Mouse (Mus musculus): ENCODE results near the gene Megf6. TPM values are rescaled to one million over a fixed set of nuclear protein-coding genes. Genes with fewer than 3 reads are reported as not detected.

Gene Megf6
- 61.7 and 70.0 TPM in 2 replicates for polyA plus RNA-seq (2015; fragmentation: Nextera tagmentation; extraction: Ambion mirVana)

- peak within 1 kb of the TSS; percentile 77 for H3K27ac ChIP-seq
- H3K4me2 ChIP-seq (replicated peaks): peak within 1 kb of the TSS; percentile 97
- peak within 1 kb of the TSS; percentile 70 for H3K4me3 ChIP-seq
- no peaks in the 10 kb centered on the region for H3K9me3 ChIP-seq
- H3K4me1 ChIP-seq: peaks cover 57% of the 10 kb centered on the region
- under 1% methylated on average over 52 of the region's 61 CpGs for WGBS
- peak; percentile 82 for ATAC-seq (ENCODE audit: low FRiP score, low read depth)
- H3K36me3 ChIP-seq: no peaks in the 10 kb centered on the region
- H3K9ac ChIP-seq: peak within 1 kb of the TSS; percentile 74
- H3K27me3 ChIP-seq: peaks cover 21% of the 10 kb centered on the region
These were observed at the start of gene Megf6 for GRCm38 (mm10) chr4:154170506-154171150. Gene Megf6, plus strand, starts transcription at chr4:154170730.

- no peaks in the 10 kb centered on the region for H3K36me3 ChIP-seq
- 79% methylated on average over 11 of the region's 11 CpGs for WGBS
- H3K4me2 ChIP-seq (replicated peaks): no peak overlapping the region
- H3K27ac ChIP-seq: no peak overlapping the region
- peaks cover 38% of the 10 kb centered on the region for H3K27me3 ChIP-seq
- no peak overlapping the region for H3K9ac ChIP-seq
- H3K9me3 ChIP-seq: no peaks in the 10 kb centered on the region
- no peaks in the 10 kb centered on the region for H3K4me1 ChIP-seq
- no peak for ATAC-seq (ENCODE audit: low FRiP score, low read depth)
- H3K4me3 ChIP-seq: no peak overlapping the region
These were observed 48.7 kb upstream of the Megf6 start for GRCm38 (mm10) chr4:154121800-154122199.

GRCm38 (mm10) chr4:154122374-154122773 lies 48.2 kb upstream of the Megf6 start:
- Histone ChIP-seq H3K9me3 (no peaks in the 10 kb centered on the region), H3K36me3 (no peaks in the 10 kb centered on the region), H3K9ac (no peak overlapping the region), H3K4me2 (replicated peaks) (no peak overlapping the region), H3K4me1 (no peaks in the 10 kb centered on the region), H3K27ac (no peak overlapping the region), H3K4me3 (no peak overlapping the region), H3K27me3 (peaks cover 43% of the 10 kb centered on the region)
- WGBS: 72% methylated on average over 7 of the region's 7 CpGs
- ATAC-seq (ENCODE audit: low FRiP score, low read depth): no peak

GRCm38 (mm10) chr4:154123553-154123952 lies 47.0 kb upstream of the Megf6 start:
- Histone ChIP-seq H3K27ac (no peak overlapping the region), H3K9me3 (no peaks in the 10 kb centered on the region), H3K9ac (no peak overlapping the region), H3K27me3 (peaks cover 46% of the 10 kb centered on the region), H3K4me2 (replicated peaks) (no peak overlapping the region), H3K4me3 (no peak overlapping the region), H3K36me3 (no peaks in the 10 kb centered on the region), H3K4me1 (no peaks in the 10 kb centered on the region)
- no peak for ATAC-seq (ENCODE audit: low FRiP score, low read depth)
- 69% methylated on average over 6 of the region's 6 CpGs for WGBS

GRCm38 (mm10) chr4:154125202-154125601 lies 45.3 kb upstream of the Megf6 start:
- Histone ChIP-seq H3K27ac (no peak overlapping the region), H3K9me3 (no peaks in the 10 kb centered on the region), H3K9ac (no peak overlapping the region), H3K36me3 (no peaks in the 10 kb centered on the region), H3K4me3 (no peak overlapping the region), H3K4me2 (replicated peaks) (no peak overlapping the region), H3K27me3 (peaks cover 54% of the 10 kb centered on the region), H3K4me1 (no peaks in the 10 kb centered on the region)
- WGBS: 72% methylated on average over 5 of the region's 5 CpGs
- ATAC-seq (ENCODE audit: low FRiP score, low read depth): no peak

- no peak overlapping the region for H3K9ac ChIP-seq
- H3K36me3 ChIP-seq: no peaks in the 10 kb centered on the region
- H3K4me3 ChIP-seq: no peak overlapping the region
- no peak overlapping the region for H3K4me2 ChIP-seq (replicated peaks)
- ATAC-seq (ENCODE audit: low FRiP score, low read depth): no peak
- 61% methylated on average over 3 of the region's 3 CpGs for WGBS
- no peaks in the 10 kb centered on the region for H3K9me3 ChIP-seq
- no peak overlapping the region for H3K27ac ChIP-seq
- H3K27me3 ChIP-seq: peaks cover 62% of the 10 kb centered on the region
- H3K4me1 ChIP-seq: no peaks in the 10 kb centered on the region
These were observed 43.3 kb upstream of the Megf6 start for GRCm38 (mm10) chr4:154127273-154127672.

GRCm38 (mm10) chr4:154129950-154130349 lies 40.6 kb upstream of the Megf6 start:
- H3K9ac ChIP-seq: no peak overlapping the region
- peaks cover 63% of the 10 kb centered on the region for H3K27me3 ChIP-seq
- no peaks in the 10 kb centered on the region for H3K4me1 ChIP-seq
- no peaks in the 10 kb centered on the region for H3K36me3 ChIP-seq
- H3K4me3 ChIP-seq: no peak overlapping the region
- H3K4me2 ChIP-seq (replicated peaks): no peak overlapping the region
- no peaks in the 10 kb centered on the region for H3K9me3 ChIP-seq
- ATAC-seq (ENCODE audit: low FRiP score, low read depth): no peak
- H3K27ac ChIP-seq: no peak overlapping the region

- 78% methylated on average over 4 of the region's 4 CpGs for WGBS
- no peaks in the 10 kb centered on the region for H3K4me1 ChIP-seq
- H3K27me3 ChIP-seq: peaks cover 76% of the 10 kb centered on the region
These were observed 38.6 kb upstream of the Megf6 start for GRCm38 (mm10) chr4:154131894-154132293.

GRCm38 (mm10) chr4:154134803-154135202 lies 35.7 kb upstream of the Megf6 start:
- Histone ChIP-seq H3K4me3 (no peak overlapping the region), H3K4me1 (peaks cover 6% of the 10 kb centered on the region), H3K9me3 (no peaks in the 10 kb centered on the region), H3K27ac (no peak overlapping the region), H3K36me3 (no peaks in the 10 kb centered on the region), H3K9ac (no peak overlapping the region), H3K4me2 (replicated peaks) (no peak overlapping the region), H3K27me3 (peaks cover 92% of the 10 kb centered on the region)
- ATAC-seq (ENCODE audit: low FRiP score, low read depth): no peak
- WGBS: 73% methylated on average over 4 of the region's 4 CpGs

More at GRCm38 (mm10) chr4:154131894-154132293, 38.6 kb upstream of the Megf6 start:
- H3K27ac ChIP-seq: no peak overlapping the region
- H3K9ac ChIP-seq: no peak overlapping the region
- no peak overlapping the region for H3K4me2 ChIP-seq (replicated peaks)
- H3K9me3 ChIP-seq: no peaks in the 10 kb centered on the region
- H3K4me3 ChIP-seq: no peak overlapping the region
- no peaks in the 10 kb centered on the region for H3K36me3 ChIP-seq
- ATAC-seq (ENCODE audit: low FRiP score, low read depth): no peak

- no peaks in the 10 kb centered on the region for H3K9me3 ChIP-seq
- H3K27ac ChIP-seq: no peak overlapping the region
- H3K4me3 ChIP-seq: no peak overlapping the region
- no peak overlapping the region for H3K4me2 ChIP-seq (replicated peaks)
- ATAC-seq (ENCODE audit: low FRiP score, low read depth): no peak
- no peaks in the 10 kb centered on the region for H3K36me3 ChIP-seq
- no peak overlapping the region for H3K9ac ChIP-seq
- peaks cover 94% of the 10 kb centered on the region for H3K27me3 ChIP-seq
- H3K4me1 ChIP-seq: peaks cover 25% of the 10 kb centered on the region
- WGBS: 61% methylated on average over 5 of the region's 5 CpGs
These were observed 33.4 kb upstream of the Megf6 start for GRCm38 (mm10) chr4:154137139-154137538.

GRCm38 (mm10) chr4:154139671-154140181 lies 30.8 kb upstream of the Megf6 start:
- H3K4me2 ChIP-seq (replicated peaks): peak overlapping the region; percentile 93
- ATAC-seq (ENCODE audit: low FRiP score, low read depth): no peak
- H3K27me3 ChIP-seq: peaks cover 72% of the 10 kb centered on the region
- peak overlapping the region; percentile 76 for H3K4me3 ChIP-seq
- no peaks in the 10 kb centered on the region for H3K36me3 ChIP-seq
- no peaks in the 10 kb centered on the region for H3K9me3 ChIP-seq
- under 1% methylated on average over 54 of the region's 59 CpGs for WGBS
- H3K4me1 ChIP-seq: peaks cover 36% of the 10 kb centered on the region
- peak overlapping the region; percentile 65 for H3K9ac ChIP-seq
- H3K27ac ChIP-seq: no peak overlapping the region

- peak within 1 kb of the TSS; percentile 93 for H3K4me2 ChIP-seq (replicated peaks)
- H3K4me1 ChIP-seq: peaks cover 36% of the 10 kb centered on the region
- H3K4me3 ChIP-seq: peak within 1 kb of the TSS; percentile 76
- ATAC-seq (ENCODE audit: low FRiP score, low read depth): no peak
- no CpG with 5 or more reads among the region's 4 CpGs for WGBS
- peak within 1 kb of the TSS; percentile 65 for H3K9ac ChIP-seq
- no peaks in the 10 kb centered on the region for H3K9me3 ChIP-seq
- peaks cover 70% of the 10 kb centered on the region for H3K27me3 ChIP-seq
- no peak within 1 kb of the TSS for H3K27ac ChIP-seq
- no peaks in the 10 kb centered on the region; the same call in 1 of the 2 replicates for H3K36me3 ChIP-seq
These were observed 30.5 kb upstream of the Megf6 start, which contains the start of gene Trp73 for GRCm38 (mm10) chr4:154140182-154140212. Gene Trp73, minus strand, starts transcription at chr4:154140208.

Measured in limb, embryonic 13.5 days (tissue).